Comparison of ENCODE assay signal across 16 mouse cellular contexts in genomic region chr3:52187401-52187801, GRCm38 (mm10).
DNase-seq lines count a peak whose midpoint lies in the region; ATAC-seq lines count a peak whose summit lies in the region.
"Had no signal": no experiment of that assay in that cellular context is flagged by ENCODE, and none has a peak within 500 bp of the region (broad histone marks: within the 10 kb centered on the region; RNA-seq: fewer than 3 reads in every experiment).

No protein-coding gene starts in this region.

- no peaks in the 10 kb centered on the region for H3K9me3 ChIP-seq in forebrain, embryonic 10.5 days
- H3K9me3 ChIP-seq in forebrain, embryonic 12.5 days, result no peaks in the 10 kb centered on the region
- H3K9me3 ChIP-seq in liver, embryonic 11.5 days (ENCODE audit: control insufficient read depth, low read length), result no peaks in the 10 kb centered on the region
- H3K9me3 ChIP-seq in hindbrain, embryonic 13.5 days, result no peaks in the 10 kb centered on the region
- H3K9me3 ChIP-seq: heart, embryonic 12.5 days; hindbrain, embryonic 15.5 days; limb, embryonic 13.5 days had no signal

- no peak overlapping the region for H3K4me3 ChIP-seq in forebrain, embryonic 10.5 days
- no peak overlapping the region for H3K4me3 ChIP-seq in forebrain, embryonic 12.5 days (replicated peaks)
- no peak overlapping the region for H3K4me3 ChIP-seq in liver, embryonic 11.5 days (ENCODE audit: low read depth, low read length)
- no peak overlapping the region for H3K4me3 ChIP-seq in hindbrain, embryonic 13.5 days
- H3K4me3 ChIP-seq: heart, embryonic 12.5 days; hindbrain, embryonic 15.5 days; limb, embryonic 13.5 days had no signal

- H3K9ac ChIP-seq in forebrain, embryonic 12.5 days, result no peak overlapping the region
- H3K9ac ChIP-seq in liver, embryonic 11.5 days (ENCODE audit: low read depth, low read length), result no peak overlapping the region
- H3K9ac ChIP-seq in hindbrain, embryonic 13.5 days, result no peak overlapping the region
- H3K9ac ChIP-seq: heart, embryonic 12.5 days; hindbrain, embryonic 15.5 days; limb, embryonic 13.5 days had no signal

- H3K27ac ChIP-seq in forebrain, embryonic 10.5 days, result peak overlapping the region; percentile 48
- H3K27ac ChIP-seq in forebrain, embryonic 12.5 days, result no peak overlapping the region
- no peak overlapping the region for H3K27ac ChIP-seq in liver, embryonic 11.5 days (ENCODE audit: low read depth, low read length)
- peak overlapping the region; percentile 32; the same call in 1 of the 2 replicates for H3K27ac ChIP-seq in hindbrain, embryonic 13.5 days
- H3K27ac ChIP-seq: hindbrain, embryonic 15.5 days; limb, embryonic 13.5 days had no signal

- DNase-seq in forebrain, embryonic 10.5 days (ENCODE audit: extremely low spot score, low spot score), result no peak
- peak; percentile 30 for DNase-seq in liver, embryonic 11.5 days (ENCODE audit: low spot score)
- DNase-seq in liver (no peak), 3T3-L1 (ENCODE audit: low read depth, low spot score) (peak; percentile 45)
- no peak for DNase-seq in adrenal gland, postnatal 10 days
- DNase-seq in spleen, postnatal 14 days (ENCODE audit: low spot score in 2 of 2), result no peak
- DNase-seq: adrenal gland, postnatal 36 days; kidney, postnatal 25 days; layer of hippocampus, postnatal 36 days; midbrain, embryonic 14.5 days had no signal

- no peaks in the 10 kb centered on the region for H3K27me3 ChIP-seq in forebrain, embryonic 10.5 days (ENCODE audit: poor library complexity, severe bottlenecking)
- no peaks in the 10 kb centered on the region for H3K27me3 ChIP-seq in forebrain, embryonic 12.5 days
- no peaks in the 10 kb centered on the region for H3K27me3 ChIP-seq in liver, embryonic 11.5 days (replicated peaks; ENCODE audit: control insufficient read depth, insufficient read depth, low read length)
- 0 out of 2 replicates have a peak, but pooled peaks cover 9% of the 10 kb centered on the region for H3K27me3 ChIP-seq in hindbrain, embryonic 13.5 days
- H3K27me3 ChIP-seq: heart, embryonic 12.5 days; hindbrain, embryonic 15.5 days; limb, embryonic 13.5 days had no signal

- 58% methylated on average over 4 of the region's 4 CpGs for WGBS in forebrain, embryonic 10.5 days
- WGBS in forebrain, embryonic 12.5 days, result 58% methylated on average over 4 of the region's 4 CpGs
- 64% methylated on average over 4 of the region's 4 CpGs for WGBS in liver, embryonic 11.5 days
- WGBS in hindbrain, embryonic 13.5 days, result 38% methylated on average over 4 of the region's 4 CpGs

- no peaks in the 10 kb centered on the region for H3K36me3 ChIP-seq in forebrain, embryonic 10.5 days (replicated peaks)
- no peaks in the 10 kb centered on the region for H3K36me3 ChIP-seq in forebrain, embryonic 12.5 days (replicated peaks)
- no peaks in the 10 kb centered on the region for H3K36me3 ChIP-seq in liver, embryonic 11.5 days (ENCODE audit: control insufficient read depth, insufficient read depth, low read length)
- no peaks in the 10 kb centered on the region for H3K36me3 ChIP-seq in hindbrain, embryonic 13.5 days
- H3K36me3 ChIP-seq: heart, embryonic 12.5 days; hindbrain, embryonic 15.5 days; limb, embryonic 13.5 days had no signal

- H3K4me2 ChIP-seq in forebrain, embryonic 12.5 days, result no peak overlapping the region
- no peak overlapping the region for H3K4me2 ChIP-seq in liver, embryonic 11.5 days
- no peak overlapping the region for H3K4me2 ChIP-seq in hindbrain, embryonic 13.5 days
- H3K4me2 ChIP-seq: heart, embryonic 12.5 days; hindbrain, embryonic 15.5 days; limb, embryonic 13.5 days had no signal

- no peak for ATAC-seq in forebrain, embryonic 12.5 days (ENCODE audit: low FRiP score)
- no peak for ATAC-seq in liver, embryonic 11.5 days (replicated peaks; ENCODE audit: low FRiP score)
- no peak for ATAC-seq in hindbrain, embryonic 13.5 days (ENCODE audit: low FRiP score)
- ATAC-seq: lung, postnatal 0 days had no signal

- H3K4me1 ChIP-seq in forebrain, embryonic 10.5 days, result peaks cover 35% of the 10 kb centered on the region
- peaks cover 15% of the 10 kb centered on the region for H3K4me1 ChIP-seq in forebrain, embryonic 12.5 days
- no peaks in the 10 kb centered on the region for H3K4me1 ChIP-seq in liver, embryonic 11.5 days (replicated peaks; ENCODE audit: control insufficient read depth, insufficient read depth, low read length)
- H3K4me1 ChIP-seq in hindbrain, embryonic 13.5 days (replicated peaks), result peaks cover 17% of the 10 kb centered on the region
- H3K4me1 ChIP-seq: hindbrain, embryonic 15.5 days had no signal

Comparison
In these comparisons a context has a peak if more than half of its experiments do, and no peak if none do; other contexts are left out.
1. DNase-seq: peak in liver, embryonic 11.5 days (single experiment) and 3T3-L1 (single experiment); none in forebrain, embryonic 10.5 days (single experiment), liver (single experiment), adrenal gland, postnatal 10 days (single experiment) and spleen, postnatal 14 days (0 of 2).
2. H3K27ac ChIP-seq: peak in forebrain, embryonic 10.5 days (single experiment) and hindbrain, embryonic 13.5 days (single experiment); none in forebrain, embryonic 12.5 days (single experiment) and liver, embryonic 11.5 days (single experiment).